Mouse (Mus musculus): ENCODE results near the gene Rnf157.
"Not testable (repeated sequence)": the region's sequence is repeated elsewhere in the genome, so short reads cannot be mapped to it uniquely, and the experiment has no call there.

Gene Rnf157

DNA sequence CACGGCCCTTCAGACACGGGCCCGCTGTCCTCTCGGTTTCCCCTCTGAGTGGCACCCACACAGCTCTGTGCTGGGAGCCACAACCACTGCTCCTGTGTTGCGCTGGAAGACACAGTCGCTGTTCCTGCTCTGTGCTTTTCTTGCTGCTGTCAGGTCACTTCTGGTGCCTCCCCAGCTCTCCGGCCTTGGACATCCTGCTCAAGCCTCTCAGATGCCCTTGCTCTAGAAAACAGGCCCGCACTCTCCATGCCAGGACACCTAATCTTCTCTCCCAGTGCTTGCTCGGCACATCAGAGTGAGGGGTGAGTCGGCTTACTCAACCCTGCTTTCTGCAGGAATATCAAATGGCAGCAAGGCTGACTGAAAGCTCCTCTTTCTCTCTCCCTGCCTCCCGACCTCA, 28.7 kb downstream of the Rnf157 start:
- no peak for DNase-seq (ENCODE audit: low spot score)

- not testable (repeated sequence) for DNase-seq (ENCODE audit: low spot score)
Observed at GRCm38 (mm10) chr11:116383070-116383469, 29.8 kb downstream of the Rnf157 start.

GRCm38 (mm10) chr11:116380767-116381166, 32.1 kb downstream of the Rnf157 start:
- no peak for DNase-seq (ENCODE audit: low spot score)

DNA sequence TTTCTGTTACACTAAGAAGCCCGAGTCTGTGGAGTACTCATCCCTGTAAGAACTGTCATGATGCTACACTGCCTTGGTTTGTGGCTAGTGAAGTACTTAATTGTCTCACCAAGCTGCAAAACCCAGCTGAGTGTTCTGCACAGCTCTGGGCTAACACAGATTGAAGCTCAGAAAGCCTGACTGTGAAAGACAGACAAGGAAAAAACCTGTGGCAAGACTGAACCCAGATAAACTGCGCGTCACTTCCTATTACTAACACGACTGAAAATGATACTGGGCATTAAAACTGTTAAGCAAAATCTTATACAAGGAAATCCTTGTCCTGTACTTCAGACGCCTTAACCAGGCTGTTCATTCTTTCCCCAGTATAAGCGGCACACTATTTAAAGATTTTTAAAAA, 33.3 kb downstream of the Rnf157 start:
- DNase-seq (ENCODE audit: low spot score) = no peak

DNA sequence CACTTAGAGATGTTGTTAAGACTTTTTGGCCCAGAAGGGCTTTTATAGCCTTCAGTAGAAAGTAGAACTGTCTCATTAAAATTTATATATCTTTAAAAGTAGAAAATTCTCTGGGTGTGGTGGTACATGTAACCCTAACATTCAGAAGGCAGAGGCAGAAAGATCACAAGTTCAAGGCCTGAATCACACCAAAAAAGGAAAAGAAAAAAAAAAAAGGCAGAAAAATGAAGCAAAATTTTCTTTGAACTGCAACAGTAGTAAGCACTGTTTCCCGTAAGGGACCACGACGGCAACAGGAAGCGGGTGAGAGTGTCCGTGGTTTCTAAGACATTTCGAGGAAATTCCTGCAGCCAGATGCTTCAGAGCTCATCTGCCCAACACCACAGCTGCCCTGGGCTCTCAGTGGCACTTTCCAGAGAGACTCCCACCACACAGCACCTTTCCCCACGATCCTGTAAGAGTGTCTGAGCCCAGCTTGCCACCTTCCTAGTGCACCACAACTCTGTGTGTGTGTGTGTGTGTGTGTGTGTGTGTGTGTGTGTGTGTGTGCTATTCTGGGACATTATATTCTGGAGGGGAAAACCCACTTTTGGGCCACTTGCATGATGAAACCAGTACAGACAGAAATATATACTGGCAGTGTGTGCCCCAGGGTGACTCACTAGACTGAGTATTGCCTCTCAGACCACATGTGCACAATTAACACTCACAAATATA, 35.7 kb downstream of the Rnf157 start:
- DNase-seq (ENCODE audit: low spot score) = no peak

DNA sequence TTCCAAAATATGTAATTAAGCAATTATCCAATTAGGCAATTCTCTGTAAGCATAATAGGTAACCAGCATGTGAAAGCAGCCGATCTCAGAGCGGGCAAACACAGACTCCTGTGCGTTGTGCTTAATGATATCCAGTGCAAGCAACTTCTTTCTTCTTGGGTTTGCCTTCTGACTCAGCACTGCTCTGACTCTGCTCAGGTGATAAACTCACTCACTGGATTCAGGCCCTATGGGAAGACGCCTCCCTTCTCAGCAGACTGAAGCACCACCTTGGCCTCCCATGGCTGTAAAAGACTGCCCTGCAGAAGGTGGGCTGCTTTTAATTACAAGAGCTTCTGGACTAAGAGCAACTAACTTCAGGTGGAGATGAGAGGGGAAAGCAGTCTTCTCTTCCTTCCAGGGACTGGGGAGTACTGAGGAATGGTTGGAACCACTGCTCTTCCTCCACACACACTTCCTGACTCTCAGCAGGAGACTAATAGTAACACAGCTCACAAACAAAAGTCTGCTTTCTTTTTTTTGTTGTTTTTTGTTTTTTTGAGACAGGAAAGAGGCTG, 40.9 kb downstream of the Rnf157 start:
- no peak for DNase-seq (ENCODE audit: low spot score)

- DNase-seq (ENCODE audit: low spot score) = no peak
Observed at GRCm38 (mm10) chr11:116369633-116370032, 43.2 kb downstream of the Rnf157 start.

DNA sequence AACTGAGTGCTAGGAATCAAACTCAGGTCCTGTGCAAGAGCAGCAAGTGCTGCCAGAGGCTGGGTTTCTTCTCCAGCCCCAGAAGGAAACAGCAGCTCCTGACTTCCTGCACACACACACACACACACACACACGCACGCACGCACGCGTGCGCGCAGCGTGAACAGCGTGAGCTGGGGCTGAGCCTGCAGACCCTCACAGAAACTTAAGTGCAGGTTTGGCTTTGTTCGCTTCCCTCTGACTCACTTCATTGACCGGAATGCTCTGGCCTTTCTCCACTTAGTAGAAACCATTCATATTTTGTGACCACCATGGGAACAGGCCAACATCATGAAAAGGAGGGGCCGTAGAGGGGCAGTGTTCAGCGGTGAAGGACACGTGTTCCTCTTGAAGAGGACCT, 43.8 kb downstream of the Rnf157 start:
- no peak for DNase-seq (ENCODE audit: low spot score)

- DNase-seq (ENCODE audit: low spot score) = peak; percentile 91
Observed at GRCm38 (mm10) chr11:116368116-116368515, 44.7 kb downstream of the Rnf157 start.

- DNase-seq (ENCODE audit: low spot score) = no peak
Observed at GRCm38 (mm10) chr11:116366647-116367046, 46.2 kb downstream of the Rnf157 start.

GRCm38 (mm10) chr11:116366124-116366523, 46.7 kb downstream of the Rnf157 start:
- no peak for DNase-seq (ENCODE audit: low spot score)

DNA sequence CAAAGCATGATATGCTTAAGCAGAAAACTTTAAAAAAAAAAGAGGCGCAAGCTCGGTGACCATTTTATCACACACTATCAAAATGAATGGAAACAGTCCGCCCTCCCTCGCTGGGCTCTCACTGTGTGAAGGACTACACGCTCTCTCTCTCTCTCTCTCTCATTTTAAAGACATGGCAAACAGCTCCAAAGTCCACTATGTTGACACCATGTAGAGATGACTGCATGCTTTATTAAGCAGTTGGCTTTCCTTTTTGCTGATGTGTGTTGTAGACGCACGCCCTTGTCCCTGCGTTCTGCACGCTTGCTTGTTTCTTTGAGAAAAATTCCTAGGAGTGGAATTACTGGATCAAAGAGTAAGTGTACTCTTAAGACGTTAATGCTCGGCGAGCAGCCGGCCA, 47.4 kb downstream of the Rnf157 start:
- DNase-seq (ENCODE audit: low spot score) = no peak

GRCm38 (mm10) chr11:116362015-116362414, 50.8 kb downstream of the Rnf157 start:
- DNase-seq (ENCODE audit: low spot score) = no peak

- not testable (repeated sequence) for DNase-seq (ENCODE audit: low spot score)
Observed at GRCm38 (mm10) chr11:116360915-116361314, 51.9 kb downstream of the Rnf157 start.

DNA sequence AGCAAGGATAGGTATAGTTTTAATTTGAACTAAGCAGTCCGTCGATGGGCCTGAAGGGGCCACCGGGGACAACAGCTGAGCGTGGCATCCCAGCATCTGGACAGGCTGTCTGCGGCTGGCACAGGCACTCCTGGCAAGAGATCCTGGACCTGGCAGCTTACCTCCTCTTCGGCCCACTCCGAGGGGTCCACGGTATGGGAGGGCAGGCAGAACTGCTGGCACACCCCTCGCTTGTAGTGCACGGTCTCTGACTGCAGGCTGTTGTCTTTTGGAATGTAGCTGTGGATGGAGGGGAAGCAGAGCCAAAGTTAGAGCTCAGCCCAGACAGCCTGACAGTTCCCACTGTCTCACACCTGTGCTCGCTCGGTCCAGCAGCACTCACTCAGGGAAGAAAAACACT, 53.2 kb downstream of the Rnf157 start:
- no peak for DNase-seq (ENCODE audit: low spot score)

DNA sequence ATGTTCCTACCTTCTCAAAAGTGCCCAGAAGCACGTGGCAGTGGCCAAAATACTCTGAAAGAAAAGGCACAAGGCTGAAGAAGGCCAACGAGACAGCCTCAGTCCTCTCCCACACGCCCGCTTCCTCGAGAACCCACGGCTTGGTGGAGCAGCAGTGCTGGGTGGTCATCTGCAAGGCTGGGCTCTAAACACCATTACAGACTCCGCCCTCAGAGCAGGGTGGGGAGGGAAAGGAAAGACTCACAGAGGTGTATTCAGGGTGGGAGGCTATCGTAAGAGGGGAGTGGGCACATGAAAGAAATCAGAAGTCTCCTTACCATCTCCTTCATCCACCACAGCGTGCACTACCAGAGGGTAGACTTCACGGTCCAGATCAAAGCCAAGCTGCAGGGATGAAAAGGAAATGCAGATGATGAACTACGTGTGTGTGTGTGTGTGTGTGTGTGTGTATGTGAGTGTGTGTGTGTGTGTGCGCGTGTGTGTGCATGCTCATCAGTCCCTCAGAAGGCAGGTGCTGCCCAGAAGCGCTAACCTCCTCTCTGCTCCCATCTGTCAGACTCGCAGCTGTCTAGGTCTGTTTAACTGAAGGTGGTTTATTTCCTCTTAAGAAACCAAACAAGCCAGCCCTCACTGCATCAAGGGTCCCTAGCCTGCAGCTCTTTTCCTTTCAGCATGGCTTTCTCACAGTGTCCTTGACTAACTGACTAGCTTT, 53.8 kb downstream of the Rnf157 start:
- no peak for DNase-seq (ENCODE audit: low spot score)

- no peak for DNase-seq (ENCODE audit: low spot score)
Observed at GRCm38 (mm10) chr11:116354521-116354920, 58.3 kb downstream of the Rnf157 start.

DNA sequence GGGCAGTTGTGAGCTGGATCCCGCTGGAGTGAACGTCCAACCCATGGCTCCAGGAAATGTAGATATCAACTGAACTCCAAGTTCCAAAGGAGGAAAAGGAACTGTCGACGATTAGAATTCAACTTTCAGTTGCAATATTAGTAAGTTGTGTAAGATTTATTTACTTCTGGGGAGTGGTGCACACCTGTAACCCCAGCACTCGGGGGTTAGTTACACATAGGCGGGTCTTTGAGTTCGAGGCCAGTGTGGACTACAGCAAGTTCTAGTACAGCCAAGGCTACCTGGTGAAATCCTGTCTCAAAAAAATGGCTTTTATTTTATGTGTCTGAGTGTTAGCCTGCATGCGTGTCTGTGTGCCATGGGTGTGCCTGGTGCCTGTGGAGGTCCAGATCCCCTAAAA, 59.3 kb downstream of the Rnf157 start:
- DNase-seq (ENCODE audit: low spot score) = no peak

GRCm38 (mm10) chr11:116351294-116351693, 61.5 kb downstream of the Rnf157 start:
- no peak for DNase-seq (ENCODE audit: low spot score)

GRCm38 (mm10) chr11:116347955-116348354, 64.9 kb downstream of the Rnf157 start:
- no peak for DNase-seq (ENCODE audit: low spot score)

DNA sequence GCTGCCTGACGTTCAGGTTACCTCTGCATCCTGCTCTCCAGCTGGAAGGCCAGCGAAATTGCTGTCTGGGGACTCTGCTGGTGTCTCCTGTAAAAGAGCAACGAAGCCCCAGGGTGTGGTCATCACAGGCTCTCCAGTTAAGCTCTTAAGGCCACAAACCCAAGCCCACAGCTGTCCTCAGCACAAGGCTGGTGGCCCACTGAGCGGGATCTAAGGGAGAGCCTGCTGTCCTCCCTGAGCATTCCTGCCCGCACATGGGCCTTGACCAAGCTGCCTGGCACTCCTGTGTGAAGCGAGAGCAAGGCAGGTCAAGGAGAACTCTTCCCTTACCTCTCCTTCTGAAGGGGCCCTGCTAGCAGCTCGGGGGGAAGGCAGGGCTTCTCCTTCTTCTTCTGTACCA, 65.8 kb downstream of the Rnf157 start:
- no peak for DNase-seq (ENCODE audit: low spot score)

- no peak for DNase-seq (ENCODE audit: low spot score)
Observed at GRCm38 (mm10) chr11:116342069-116342791, 70.6 kb downstream of the Rnf157 start.

- no peak for DNase-seq (ENCODE audit: low spot score)
Observed at GRCm38 (mm10) chr11:116337531-116337930, 75.3 kb downstream of the Rnf157 start.

All from testis, postnatal 10 days (tissue).